Mouse (Mus musculus) urinary bladder, postnatal 36 days (tissue): ENCODE measurements around the gene Zcchc4.

Experiments
- DNase-seq, 2 experiments: peaks; one replicate each; pipeline ENCODE4 v3.0.0; 2022; ENCODE audit warnings: low spot score in 2 of 2, mixed read lengths in 1 of 2

The Zcchc4 gene

GRCm38 (mm10) chr5:52794109-52794508 lies 18.9 kb downstream of the Zcchc4 start:
- no peak for DNase-seq

- no peak for DNase-seq
Measured at GRCm38 (mm10) chr5:52799274-52799985, 24.2 kb downstream of the Zcchc4 start.

DNA sequence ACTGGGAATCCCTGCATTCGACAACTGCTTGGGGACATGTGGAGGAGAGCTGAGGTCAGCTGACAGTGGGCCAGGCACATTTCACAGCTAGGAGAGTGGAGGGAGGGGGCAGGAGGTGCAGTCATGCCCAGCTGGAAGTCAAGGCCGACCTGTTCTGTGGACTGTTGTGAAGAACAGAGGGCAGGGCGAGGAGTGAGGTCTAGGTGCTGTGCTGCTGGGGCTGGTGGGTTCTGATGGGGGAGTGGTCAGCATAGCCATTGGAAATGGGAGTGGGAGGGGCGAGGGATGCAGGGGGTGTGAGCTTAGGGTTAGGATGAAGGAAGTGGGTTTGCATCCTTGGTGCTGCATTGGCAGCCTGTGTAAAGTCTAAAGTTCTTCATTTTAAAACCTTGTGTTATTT lies 30.6 kb downstream of the Zcchc4 start:
- no peak for DNase-seq

DNA sequence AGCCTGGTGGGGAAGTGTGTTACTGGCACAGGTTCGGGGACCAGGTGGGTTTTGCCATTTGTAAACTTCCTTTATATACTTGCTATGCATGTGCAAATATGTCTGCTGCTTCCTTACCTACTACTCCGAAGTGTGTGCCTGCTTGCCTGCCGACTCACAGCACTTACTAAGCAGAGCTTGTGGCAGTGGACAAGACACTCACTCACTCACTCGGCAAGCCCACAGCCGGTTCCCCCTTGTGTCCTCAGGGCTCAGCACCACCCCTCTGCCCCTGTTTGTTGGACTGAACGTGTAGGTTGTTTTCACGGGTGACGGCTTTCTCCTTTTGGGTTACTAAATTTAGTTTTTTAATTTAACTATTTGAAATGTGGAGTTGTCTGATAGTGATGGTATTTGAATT lies 31.1 kb downstream of the Zcchc4 start:
- DNase-seq = no peak

GRCm38 (mm10) chr5:52807030-52807429 lies 31.8 kb downstream of the Zcchc4 start:
- DNase-seq = no peak

GRCm38 (mm10) chr5:52810446-52810845 lies 35.2 kb downstream of the Zcchc4 start:
- no peak for DNase-seq

- peak; percentile 3 to 10 for DNase-seq
Measured at GRCm38 (mm10) chr5:52811056-52811455, 35.8 kb downstream of the Zcchc4 start.

GRCm38 (mm10) chr5:52812456-52812855 lies 37.2 kb downstream of the Zcchc4 start:
- no peak for DNase-seq

GRCm38 (mm10) chr5:52813312-52813711 lies 38.1 kb downstream of the Zcchc4 start:
- DNase-seq = no peak

- DNase-seq = no peak
Measured at GRCm38 (mm10) chr5:52818676-52819075, 43.5 kb downstream of the Zcchc4 start.

DNA sequence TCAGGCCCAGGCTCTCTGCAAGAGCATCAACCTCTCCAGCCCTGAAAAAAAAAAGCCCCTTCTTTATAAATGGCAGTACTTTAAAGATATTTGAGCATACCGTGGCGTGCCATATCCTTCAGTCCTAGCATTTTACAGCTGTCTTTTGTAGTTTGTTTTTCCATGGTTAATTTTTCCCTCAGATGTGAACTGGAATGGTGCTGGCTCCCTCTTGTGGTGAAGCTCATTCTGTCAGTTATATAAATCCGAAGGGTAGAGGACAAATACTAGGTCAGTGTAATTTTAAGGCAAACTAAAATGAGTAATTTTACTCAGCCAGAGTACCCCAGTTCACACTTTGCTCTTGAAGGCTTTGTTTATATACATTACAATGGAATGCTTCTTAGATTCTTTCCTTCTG lies 46.5 kb downstream of the Zcchc4 start:
- peak; percentile 20 to 32 for DNase-seq

- no peak for DNase-seq
Measured at GRCm38 (mm10) chr5:52827923-52828322, 52.7 kb downstream of the Zcchc4 start.

- DNase-seq = peak in 1 of 2 experiments; percentile 10
Measured at GRCm38 (mm10) chr5:52833005-52833404, 57.8 kb downstream of the Zcchc4 start.

DNA sequence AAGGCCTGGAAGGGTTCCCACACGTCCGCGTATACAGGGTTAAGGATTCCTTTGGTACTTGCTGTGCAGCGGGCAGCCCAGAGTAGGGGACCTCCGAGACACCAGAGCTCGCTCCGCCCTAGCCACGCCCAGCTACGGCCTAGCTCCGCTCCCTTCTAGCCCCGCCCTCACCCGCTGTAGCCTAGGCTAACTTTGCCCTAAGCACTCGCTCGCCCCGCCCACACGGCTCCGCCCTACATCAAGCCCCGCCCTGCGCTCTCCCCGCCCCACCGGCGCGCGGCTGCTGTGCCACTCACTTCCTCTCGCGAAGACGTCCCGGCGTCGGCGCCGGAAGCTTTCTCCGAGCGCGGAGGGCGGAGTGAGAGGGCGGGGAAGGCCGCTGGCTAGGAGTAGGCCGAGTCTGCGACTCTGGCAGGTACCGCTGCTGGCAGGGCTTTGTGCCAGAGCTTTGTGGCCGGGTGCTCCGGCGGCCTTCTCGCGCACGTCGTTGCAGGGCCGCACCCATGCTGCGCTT lies 58.6 kb downstream of the Zcchc4 start, which contains the start of gene Anapc4:
TSS of gene Anapc4 (plus strand) at position 252 of the 514 bp plus-strand sequence.
- peak; percentile 99 to 100 for DNase-seq

DNA sequence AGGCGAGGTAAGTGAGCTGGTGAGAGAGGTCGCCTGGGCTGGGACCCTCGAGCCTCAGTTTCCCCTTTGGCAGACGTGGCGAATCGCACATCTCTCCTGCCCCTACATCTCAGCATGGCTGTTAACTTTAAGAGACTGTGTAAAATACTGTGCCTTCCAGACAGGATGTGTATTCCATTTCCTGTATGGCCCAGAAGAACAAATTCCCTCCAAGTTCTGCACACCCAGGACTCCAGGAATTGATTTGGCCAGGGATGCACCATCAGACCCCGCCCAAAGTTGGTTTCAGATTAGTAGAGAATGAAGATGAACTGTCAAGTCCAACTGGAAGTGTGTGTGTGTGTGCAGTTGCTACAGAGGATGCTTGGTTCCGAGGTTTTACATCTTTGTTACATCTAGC lies 59.2 kb downstream of the Zcchc4 start:
- no peak for DNase-seq

DNA sequence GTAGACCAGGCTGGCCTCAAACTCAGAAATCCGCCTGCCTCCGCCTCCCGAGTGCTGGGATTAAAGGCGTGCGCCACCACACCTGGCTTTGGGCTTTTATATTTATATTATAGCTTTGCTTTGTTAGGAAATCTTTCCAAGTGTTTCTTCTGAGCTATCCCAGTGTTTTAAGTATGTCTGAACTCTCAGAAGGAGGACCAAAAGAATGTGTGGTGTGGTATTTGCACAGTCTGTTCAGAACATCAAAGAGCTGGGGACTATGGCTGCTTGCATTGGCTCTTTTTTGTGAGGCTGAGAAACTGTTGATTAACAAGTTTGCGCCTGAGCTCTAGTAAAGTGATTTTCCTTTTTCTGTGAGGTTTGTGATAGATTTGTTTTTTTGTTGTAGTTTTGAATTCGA lies 69.1 kb downstream of the Zcchc4 start:
- no peak for DNase-seq

- no peak for DNase-seq
Measured at GRCm38 (mm10) chr5:52855727-52856126, 80.5 kb downstream of the Zcchc4 start.

DNA sequence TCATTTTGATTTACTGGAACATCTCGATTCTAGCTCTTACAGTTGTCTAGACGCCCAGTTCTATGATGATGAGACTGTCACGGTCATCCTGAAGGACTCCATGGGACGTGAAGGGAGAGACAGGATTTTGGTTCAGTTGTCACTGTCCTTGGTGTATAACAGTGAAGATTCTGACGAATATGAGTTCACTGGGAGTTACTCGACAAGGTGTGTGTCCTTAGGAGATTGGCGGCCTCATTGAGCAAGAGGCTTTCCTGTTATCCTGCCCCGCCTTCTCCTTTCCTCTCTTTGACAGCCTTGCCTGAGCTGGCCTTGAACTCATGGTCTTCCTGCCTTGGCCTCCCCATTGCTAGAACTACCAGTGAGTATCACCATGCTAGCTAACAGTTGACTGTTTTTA lies 89.2 kb downstream of the Zcchc4 start:
- no peak for DNase-seq

GRCm38 (mm10) chr5:52865825-52866224 lies 90.6 kb downstream of the Zcchc4 start:
- DNase-seq = peak; percentile 20 to 44

DNA sequence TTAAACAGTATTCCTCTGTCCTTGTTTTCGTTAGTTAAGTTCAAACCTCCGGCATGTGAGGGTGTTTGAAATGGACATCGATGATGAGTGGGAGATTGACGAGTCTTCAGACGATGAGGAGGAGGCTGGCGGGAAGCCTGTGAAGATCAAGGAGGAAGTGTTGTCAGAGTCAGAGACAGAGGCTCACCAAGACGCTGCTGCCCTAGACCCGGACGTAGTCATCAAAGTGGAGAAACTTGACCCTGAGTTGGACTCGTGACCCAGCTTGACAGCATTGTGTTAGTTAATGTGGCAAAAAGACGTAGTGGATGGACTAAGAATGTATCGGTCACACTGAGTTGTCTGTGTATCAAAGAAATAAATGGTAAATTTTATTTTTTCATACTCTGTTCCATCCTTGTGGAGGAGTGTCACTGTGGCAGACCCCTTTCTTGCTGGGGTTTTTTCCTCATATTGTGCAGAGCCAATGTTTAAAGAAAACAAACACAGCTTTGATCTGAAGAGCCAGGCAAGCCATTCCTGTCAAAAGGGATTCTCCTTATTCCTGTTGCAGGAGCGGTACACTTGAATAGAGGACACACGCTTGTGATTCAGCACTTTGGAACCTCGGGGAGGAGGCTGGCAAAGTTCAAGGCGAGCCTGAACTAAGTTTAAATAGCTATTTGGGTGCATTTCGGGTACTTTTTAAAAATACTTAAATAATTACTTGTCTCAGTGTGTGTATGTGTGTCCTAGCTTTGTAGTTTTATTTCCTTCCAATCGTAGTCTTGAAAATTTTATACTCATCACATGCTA lies 91.3 kb downstream of the Zcchc4 start:
- no peak for DNase-seq

GRCm38 (mm10) chr5:52868918-52869703 lies 93.9 kb downstream of the Zcchc4 start:
- no peak for DNase-seq

DNA sequence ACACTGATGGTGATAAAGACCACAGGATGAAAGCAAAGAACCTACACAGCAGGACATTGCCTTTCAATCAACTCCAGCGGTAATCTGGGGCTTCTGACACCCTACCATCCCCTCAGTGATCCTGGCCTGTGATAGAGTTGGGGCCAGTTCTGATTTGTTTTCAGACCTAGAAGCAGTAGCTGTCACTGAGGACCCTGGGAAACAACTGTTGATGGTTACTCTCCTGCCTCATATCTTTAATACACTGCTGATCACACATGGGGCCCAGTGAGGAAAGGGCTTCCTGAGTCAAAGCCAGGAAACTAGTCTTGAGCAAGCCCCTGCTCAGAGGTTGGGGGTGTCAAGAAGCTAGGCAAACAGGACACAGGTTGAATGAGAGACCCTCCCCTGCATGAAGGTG lies 96.3 kb downstream of the Zcchc4 start:
- DNase-seq = no peak
